Mouse (Mus musculus) embryonic fibroblast, embryonic 13.5 days (primary cell): Measurements from ENCODE around the gene Cdk19. TPM values are rescaled to one million over a fixed set of nuclear protein-coding genes. Genes with fewer than 3 reads are reported as not detected.
A peak's percentile ranks its signal among the peaks of the same experiment; 100 is the strongest.
"Not testable (repeated sequence)": the region's sequence is repeated elsewhere in the genome, so short reads cannot be mapped to it uniquely, and the experiment has no call there.

Experiments
- H3K27ac ChIP-seq: 2 replicates; pipeline ENCODE4 v1.5.1; 2012; ENCODE audit warnings: low read length, control low read depth, inconsistent platforms; ENCODE audit not compliant: insufficient read depth
- H3K4me1 ChIP-seq: 2 replicates; pipeline ENCODE4 v1.6.1; 2011; ENCODE audit warnings: low read length; ENCODE audit not compliant: control insufficient read depth, insufficient read depth
- H3K4me3 ChIP-seq: 2 replicates; pipeline ENCODE4 v1.5.1; 2011; ENCODE audit warnings: mild to moderate bottlenecking, control low read depth, low read length; ENCODE audit not compliant: insufficient read depth
- CTCF ChIP-seq: IDR thresholded peaks from 2 replicates; pipeline ENCODE4 v1.5.1; 2011; ENCODE audit warnings: mild to moderate bottlenecking, control low read depth, low read length, moderate library complexity, borderline replicate concordance; ENCODE audit not compliant: insufficient read depth
- POLR2A ChIP-seq: IDR thresholded peaks from 2 replicates; pipeline ENCODE4 v1.6.1; 2011; ENCODE audit warnings: low read depth, mild to moderate bottlenecking, control low read depth, low read length, moderate library complexity
- polyA plus RNA-seq: library from polyadenylated mRNA; stranded (reverse); fragments of >200 nt; gene quantifications from 2 replicates; pipeline ENCODE4 v1.2.4, GENCODE M21; 2011; ENCODE audit warnings: low read depth; ENCODE audit not compliant: missing spikeins, insufficient read length

Gene Cdk19
- polyA plus RNA-seq, 1 experiment: 18.8 TPM

DNA sequence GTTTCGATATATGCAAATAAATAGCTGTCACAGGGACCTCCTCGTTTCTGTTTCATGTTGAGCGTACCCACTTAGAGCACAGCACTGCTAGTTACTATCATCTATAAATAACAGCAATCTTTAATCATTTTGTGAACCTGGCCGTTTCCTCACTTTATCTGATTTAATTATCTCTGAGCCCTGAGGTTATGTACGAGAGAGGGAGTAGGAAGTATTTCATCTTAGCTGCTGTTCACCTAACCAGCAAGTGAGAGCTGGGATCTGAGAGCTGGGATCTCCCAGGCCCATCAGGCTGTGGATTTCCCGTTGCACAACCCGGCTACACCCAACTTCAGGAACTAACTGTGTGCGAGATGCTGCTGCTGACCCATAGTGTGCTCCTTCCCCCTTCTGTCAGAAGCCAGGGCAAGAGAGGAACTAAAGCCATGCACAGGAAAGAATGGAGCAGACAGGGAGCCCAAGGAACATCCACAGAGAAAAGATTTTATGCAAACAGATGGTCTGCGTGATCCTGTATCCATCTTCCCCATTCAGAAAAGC is 186.3 kb downstream of the Cdk19 start:
- TF ChIP-seq POLR2A (no peak), CTCF (no peak)
- Histone ChIP-seq H3K4me3 (no peak overlapping the region), H3K4me1 (peaks cover 9% of the 10 kb centered on the region; the same call in 1 of the 2 replicates), H3K27ac (no peak overlapping the region)

DNA sequence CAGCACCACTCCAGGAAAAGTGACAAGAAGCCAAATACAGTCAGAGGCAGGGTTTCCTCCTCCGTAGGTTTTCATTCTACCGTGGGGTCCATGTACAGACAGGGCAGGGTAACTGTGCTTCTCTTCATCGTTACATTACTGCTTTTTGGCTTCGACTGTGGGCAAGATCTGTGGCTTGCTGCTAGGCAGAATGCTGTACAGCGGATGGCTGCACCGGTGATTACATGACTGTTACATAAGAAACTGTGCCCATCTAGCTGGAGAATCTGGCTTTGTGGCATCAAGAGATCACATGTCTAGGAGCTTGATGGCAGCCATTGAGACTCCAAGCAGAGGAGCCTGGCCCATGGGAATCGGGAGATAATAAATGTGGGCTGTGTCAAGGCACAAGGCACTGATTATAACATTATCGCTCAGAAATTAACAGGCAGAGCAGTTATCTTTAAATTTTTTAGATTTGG is 187.0 kb downstream of the Cdk19 start:
- Histone ChIP-seq H3K4me1 (peaks cover 7% of the 10 kb centered on the region; the same call in 1 of the 2 replicates), H3K27ac (no peak overlapping the region), H3K4me3 (no peak overlapping the region)
- TF ChIP-seq POLR2A (no peak), CTCF (no peak)

DNA sequence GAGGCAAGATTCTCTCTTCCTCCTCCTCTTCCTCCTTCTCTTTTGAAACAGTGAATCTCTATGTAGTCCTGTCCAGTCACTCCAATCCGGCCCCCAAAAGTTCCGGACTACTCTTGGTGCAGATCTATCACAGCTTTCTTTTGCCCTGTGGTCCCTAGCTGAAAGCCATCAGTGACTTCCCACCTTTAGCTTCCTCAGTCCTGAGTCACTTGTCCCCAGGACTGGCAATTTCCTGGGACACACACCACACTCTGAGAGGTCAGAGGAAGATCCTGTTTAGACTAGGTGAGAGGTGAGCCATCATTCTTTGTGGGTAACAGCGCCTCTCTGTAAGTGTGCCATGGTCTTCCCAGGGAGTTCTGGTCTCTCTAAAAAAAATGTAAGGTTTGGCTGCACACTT is 187.6 kb downstream of the Cdk19 start:
- TF ChIP-seq CTCF (no peak), POLR2A (no peak)
- Histone ChIP-seq H3K4me1 (peaks cover 6% of the 10 kb centered on the region; the same call in 1 of the 2 replicates), H3K27ac (no peak overlapping the region), H3K4me3 (no peak overlapping the region)

DNA sequence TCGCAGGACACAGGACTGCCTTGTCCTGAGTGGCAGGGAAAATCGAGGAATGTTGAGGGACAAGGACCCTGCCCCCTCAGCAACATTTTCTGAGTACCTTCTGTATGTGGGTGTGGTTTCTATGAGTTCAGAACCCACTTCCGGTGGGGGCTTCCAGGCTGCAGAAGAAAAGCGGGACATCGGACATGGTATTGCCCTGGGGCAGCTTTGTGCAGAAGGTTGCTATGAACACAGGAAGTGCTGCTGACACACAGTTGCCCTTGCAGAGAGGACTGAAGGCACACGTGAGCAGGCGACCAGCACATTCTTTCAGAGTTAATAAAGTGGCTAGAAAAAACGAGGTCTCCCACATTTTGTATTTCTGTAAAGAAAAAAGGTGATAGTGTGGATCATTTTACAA is 188.2 kb downstream of the Cdk19 start:
- peaks cover 6% of the 10 kb centered on the region; the same call in 1 of the 2 replicates for H3K4me1 ChIP-seq
- no peak overlapping the region for H3K27ac ChIP-seq
- H3K4me3 ChIP-seq: no peak overlapping the region
- no peak for TF ChIP-seq CTCF
- no peak for TF ChIP-seq POLR2A

DNA sequence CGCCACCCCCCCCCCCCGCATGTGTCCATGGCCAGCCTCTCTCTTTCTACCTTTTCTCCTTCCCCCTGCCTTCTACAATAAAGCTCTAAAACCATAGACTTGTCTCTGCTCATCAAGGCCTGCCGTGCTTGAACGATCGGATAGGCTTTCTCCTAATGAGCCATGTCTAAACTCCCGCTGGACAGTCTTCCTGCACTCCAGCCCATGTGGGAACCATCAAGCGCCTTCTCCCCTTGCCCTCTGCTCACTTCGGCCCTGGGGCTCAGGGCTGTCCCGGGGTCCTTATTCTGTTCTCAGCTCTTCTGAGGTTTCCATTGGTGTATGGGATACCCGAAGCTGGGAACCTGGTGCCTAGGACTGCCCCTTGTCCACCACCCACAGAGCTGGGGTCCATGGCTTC is 189.3 kb downstream of the Cdk19 start:
- Histone ChIP-seq H3K4me1 (peaks cover 6% of the 10 kb centered on the region; the same call in 1 of the 2 replicates), H3K4me3 (no peak overlapping the region), H3K27ac (no peak overlapping the region)
- TF ChIP-seq POLR2A (no peak), CTCF (no peak)

DNA sequence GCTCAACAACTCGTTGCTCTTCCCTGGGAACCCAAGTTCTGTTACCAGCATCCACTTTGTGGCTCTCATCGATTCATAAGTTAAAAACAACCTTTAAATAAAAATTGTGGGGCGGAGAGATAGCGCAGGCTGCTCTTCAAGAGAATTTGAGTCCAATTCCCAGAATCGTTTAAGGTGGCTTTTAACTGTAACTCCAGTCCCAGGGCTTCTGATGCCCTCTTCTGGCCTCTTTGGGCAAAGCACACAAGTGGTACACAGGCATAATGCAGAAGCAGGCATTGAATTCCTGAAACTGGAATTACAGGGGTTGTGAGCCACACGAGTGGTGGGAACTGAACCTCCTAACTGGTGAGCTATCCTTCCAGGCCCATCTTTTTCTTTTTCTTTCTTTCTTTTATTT is 190.3 kb downstream of the Cdk19 start:
- TF ChIP-seq POLR2A (no peak), CTCF (peak; percentile 4; the same call in 1 of the 2 replicates)
- H3K4me1 ChIP-seq: 0 out of 2 replicates have a peak, but pooled peaks cover 6% of the 10 kb centered on the region
- H3K4me3 ChIP-seq: no peak overlapping the region
- no peak overlapping the region for H3K27ac ChIP-seq

DNA sequence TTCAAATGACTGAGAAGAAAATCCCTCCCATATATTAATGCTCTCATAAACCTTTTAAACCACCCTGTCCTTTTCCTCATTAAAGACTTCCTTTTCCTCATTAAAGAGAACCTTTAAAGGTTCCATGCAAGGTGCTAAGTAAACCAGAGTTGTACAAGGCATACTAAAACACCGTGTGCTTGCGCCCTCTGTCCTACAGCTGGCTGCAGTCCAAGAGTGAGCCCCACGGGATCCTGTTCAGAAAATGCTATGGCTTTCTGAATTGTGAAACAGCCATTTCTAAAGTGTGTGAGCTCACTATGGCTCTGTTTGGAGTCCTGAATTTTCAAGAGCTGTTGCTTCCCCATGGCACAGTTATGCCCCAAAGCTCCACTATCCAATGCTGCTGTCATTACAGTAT is 191.3 kb downstream of the Cdk19 start:
- no peak overlapping the region for H3K4me3 ChIP-seq
- no peak for TF ChIP-seq POLR2A
- H3K4me1 ChIP-seq: 0 out of 2 replicates have a peak, but pooled peaks cover 6% of the 10 kb centered on the region
- H3K27ac ChIP-seq: no peak overlapping the region

DNA sequence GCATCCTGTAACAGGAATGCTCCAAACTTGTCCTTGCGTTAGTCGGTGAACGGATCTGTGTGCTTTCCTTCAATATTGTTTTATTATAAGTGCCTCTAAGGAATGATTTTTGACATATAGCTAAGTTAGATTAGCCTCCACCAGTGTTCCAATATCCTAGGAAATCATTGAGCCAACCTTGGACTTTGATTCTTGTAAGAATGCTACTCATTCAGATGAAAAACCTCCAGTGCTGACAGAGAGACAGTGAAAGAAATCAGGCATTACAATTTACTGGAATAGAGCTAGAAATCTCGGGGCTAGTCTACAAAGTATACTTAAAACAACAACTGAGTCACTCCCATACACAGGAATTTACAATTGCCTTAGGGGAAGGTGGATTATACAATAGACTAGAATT is 193.2 kb downstream of the Cdk19 start:
- not testable (repeated sequence) for H3K4me1 ChIP-seq, H3K27ac ChIP-seq, H3K4me3 ChIP-seq

Other genes starting within 250 kb of the Cdk19 start
- gene Slc16a10, start 197.3 kb upstream of the Cdk19 start, polyA plus RNA-seq: 1.6 and 1.8 TPM in 2 replicates
- gene Rpf2, start 92.5 kb upstream of the Cdk19 start, polyA plus RNA-seq: 35.8 and 37.5 TPM in 2 replicates
- gene Gtf3c6, start 81.5 kb upstream of the Cdk19 start, polyA plus RNA-seq: 49.9 and 55.6 TPM in 2 replicates
- gene Amd1, start 37.4 kb upstream of the Cdk19 start, polyA plus RNA-seq: 74.7 and 77.9 TPM in 2 replicates
- gene Slc22a16, start 230.8 kb downstream of the Cdk19 start, polyA plus RNA-seq: not detected in 2 replicates